Mouse (Mus musculus): ENCODE results near the gene Arhgef26.

DNA sequence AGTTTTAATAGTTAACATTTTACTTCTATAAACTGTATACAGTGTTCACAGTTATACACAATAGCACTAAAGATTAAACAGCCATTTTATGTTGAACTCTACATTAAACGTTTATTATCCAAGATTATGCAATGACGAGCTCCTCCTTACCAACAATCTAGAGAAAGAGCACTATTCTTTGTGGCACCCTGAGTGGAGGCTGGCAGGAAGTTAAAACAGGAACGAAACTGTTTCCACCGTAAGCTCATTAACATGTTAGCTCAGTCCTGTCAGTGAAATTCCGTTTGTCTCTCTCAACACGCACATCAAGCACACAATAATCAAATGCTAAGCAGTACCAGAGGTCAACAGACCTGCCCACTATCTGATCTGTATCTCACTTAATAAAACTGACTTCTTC is 154.4 kb downstream of the Arhgef26 start:
- TF ChIP-seq CTCF (IDR thresholded peaks at IDR 0.05; ENCODE audit: control insufficient read depth, insufficient read depth, low read length) (no peak), POLR2A (IDR thresholded peaks at IDR 0.05; ENCODE audit: borderline replicate concordance, control insufficient read depth, low read depth, low read length) (no peak)

Data from bone marrow, adult 2 months (tissue).